Mouse (Mus musculus) heart, postnatal 36 days (tissue): ENCODE measurements around the gene 4930407I10Rik. TPM values are rescaled to one million over a fixed set of nuclear protein-coding genes. Genes with fewer than 3 reads are reported as not detected.
A peak's percentile ranks its signal among the peaks of the same experiment; 100 is the strongest.

Experiments used
- DNase-seq, 2 experiments: peaks; one replicate each; pipeline ENCODE4 v3.0.0; 2021 to 2022
- intact Hi-C: fragments of 180-260 bp; cut with DNase I; formaldehyde crosslinking; loops from one replicate; pipeline ENCODE4 v1.15.1; 2025
- total RNA-seq, 2 experiments: library from RNA; stranded (reverse); gene quantifications; 2 replicates each; pipeline ENCODE4 v1.2.3; 2021

Gene 4930407I10Rik
- total RNA-seq = not detected

- intact Hi-C loops = no loop called here
These were observed at the start of gene 4930407I10Rik for GRCm38 (mm10) chr15:82058719-82059201. 4930407I10Rik (plus strand) TSS chr15:82059151.

GRCm38 (mm10) chr15:82011947-82012346 is 47.0 kb upstream of the 4930407I10Rik start:
- no peak for DNase-seq
- intact Hi-C loops = no loop called here

More at GRCm38 (mm10) chr15:82058719-82059201, at the start of gene 4930407I10Rik:
- DNase-seq = no peak

GRCm38 (mm10) chr15:82014745-82015391 is 44.1 kb upstream of the 4930407I10Rik start:
- no peak for DNase-seq
- intact Hi-C loops = no loop called here

GRCm38 (mm10) chr15:82015392-82016100 is 43.4 kb upstream of the 4930407I10Rik start:
- intact Hi-C loops = loop anchor here (2.0 kb wide), 1 partner anchor 31 kb away; the partner anchor contains the start of gene Snu13
- DNase-seq = peak; percentile 25 to 35

- DNase-seq = peak; percentile 100
- intact Hi-C loops = loop anchor here (2.0 kb wide), 1 partner anchor 31 kb away; the partner anchor contains the start of gene Snu13
These were observed 42.7 kb upstream of the 4930407I10Rik start for GRCm38 (mm10) chr15:82016101-82016808.

- no peak for DNase-seq
- intact Hi-C loops = loop anchor here (2.0 kb wide), 1 partner anchor 30 kb away; the partner anchor contains the start of gene Snu13
These were observed 42.1 kb upstream of the 4930407I10Rik start for GRCm38 (mm10) chr15:82016830-82017229.

GRCm38 (mm10) chr15:82017461-82017860 is 41.5 kb upstream of the 4930407I10Rik start:
- no peak for DNase-seq
- intact Hi-C loops = loop anchor here (2.0 kb wide), 1 partner anchor 29 kb away; the partner anchor contains the start of gene Snu13

- no peak for DNase-seq
- intact Hi-C loops = no loop called here
These were observed 39.7 kb upstream of the 4930407I10Rik start for GRCm38 (mm10) chr15:82019288-82019687.

- no peak for DNase-seq
- intact Hi-C loops = no loop called here
These were observed 36.3 kb upstream of the 4930407I10Rik start for GRCm38 (mm10) chr15:82022535-82023088.

- DNase-seq = no peak
- intact Hi-C loops = no loop called here
These were observed 34.9 kb upstream of the 4930407I10Rik start for GRCm38 (mm10) chr15:82023965-82024635.

GRCm38 (mm10) chr15:82027276-82027675 is 31.7 kb upstream of the 4930407I10Rik start:
- DNase-seq = no peak
- intact Hi-C loops = no loop called here

GRCm38 (mm10) chr15:82027726-82028125 is 31.2 kb upstream of the 4930407I10Rik start:
- no peak for DNase-seq
- intact Hi-C loops = no loop called here

GRCm38 (mm10) chr15:82032386-82032785 is 26.6 kb upstream of the 4930407I10Rik start:
- DNase-seq = no peak
- intact Hi-C loops = no loop called here

- no peak for DNase-seq
- intact Hi-C loops = no loop called here
These were observed 25.2 kb upstream of the 4930407I10Rik start, which contains the start of gene Desi1 for GRCm38 (mm10) chr15:82033762-82034161. Desi1 (minus strand) TSS chr15:82033862.

GRCm38 (mm10) chr15:82035904-82036689 is 22.9 kb upstream of the 4930407I10Rik start:
- intact Hi-C loops = no loop called here
- DNase-seq = no peak

GRCm38 (mm10) chr15:82040650-82041049 is 18.3 kb upstream of the 4930407I10Rik start:
- peak; percentile 25 to 32 for DNase-seq
- intact Hi-C loops = loop anchor here (1.0 kb wide), 1 partner anchor 80 kb away; the partner anchor contains the start of gene Pmm1

- DNase-seq = no peak
- intact Hi-C loops = no loop called here
These were observed 14.7 kb upstream of the 4930407I10Rik start for GRCm38 (mm10) chr15:82044166-82044784.

GRCm38 (mm10) chr15:82046246-82046891 is 12.6 kb upstream of the 4930407I10Rik start:
- no peak for DNase-seq
- intact Hi-C loops = loop anchor here (2.0 to 5.0 kb wide), 2 partner anchors 30 to 81 kb away; partner anchors contain the start of gene Ccdc134
